Mouse (Mus musculus) liver, postnatal 0 days (tissue): ENCODE data around the gene Map6d1.

Experiments
- CTCF ChIP-seq: sonication (generic); IDR thresholded peaks from 2 replicates; pipeline ENCODE4 v1.5.1; 2016; ENCODE audit warnings: antibody characterized with exemption, low read depth
- EP300 ChIP-seq: IDR thresholded peaks from 2 replicates; pipeline ENCODE4 v1.6.1; 2016; ENCODE audit warnings: antibody characterized with exemption, low read depth, mild to moderate bottlenecking

DNA sequence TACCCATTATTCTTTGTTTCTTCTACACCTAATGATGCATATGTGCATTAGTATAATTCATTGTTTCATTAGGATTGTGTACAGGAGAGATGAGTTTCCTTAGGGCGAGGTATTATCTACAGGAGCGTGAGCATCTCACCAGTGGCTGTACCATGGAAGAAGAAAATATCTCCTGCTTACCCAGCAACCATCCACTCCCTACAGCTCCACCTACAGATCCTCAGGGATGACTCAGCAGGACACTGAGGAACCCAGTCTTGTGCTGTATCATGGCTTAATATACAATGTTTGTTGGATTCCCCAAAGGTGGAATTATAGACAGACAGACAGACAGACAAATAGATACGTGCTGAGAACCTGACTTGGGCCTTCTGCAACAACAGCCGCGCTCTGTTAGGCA lies 44.2 kb downstream of the Map6d1 start:
- TF ChIP-seq CTCF (no peak), EP300 (no peak)
